Mouse (Mus musculus) megakaryocyte, adult 5-6 weeks (primary cell): ENCODE measurements around the gene Wdr91. TPM values are rescaled to one million over a fixed set of nuclear protein-coding genes. Genes with fewer than 3 reads are reported as not detected.

Experiments
- ATAC-seq: 2 replicates; pipeline ENCODE4 v1.8.0; 2016; ENCODE audit warnings: mild to moderate bottlenecking, inconsistent platforms; ENCODE audit not compliant: poor library complexity, severe bottlenecking
- total RNA-seq, 2 experiments: library from RNA; stranded (forward) in 1 of 2; stranded (reverse) in 1 of 2; fragments of 153-499, 151-499 nt in 1 of 2; fragments of 221-1000, 200-1000 nt in 1 of 2; gene quantifications; 2 replicates each; pipeline versions ENCODE4 v1.2.3 to v1.2.4; 2015 to 2017

The Wdr91 gene
- total RNA-seq, 2 experiments from 2014 or later: 4.2 to 27.5 TPM

- no peak for ATAC-seq
Measured at GRCm38 (mm10) chr6:34879911-34880475, 30.7 kb downstream of the Wdr91 start.

- ATAC-seq: no peak
Measured at GRCm38 (mm10) chr6:34879101-34879740, 31.5 kb downstream of the Wdr91 start.

- peak; percentile 73 for ATAC-seq
Measured at GRCm38 (mm10) chr6:34877509-34878321, 33.0 kb downstream of the Wdr91 start, which contains the start of gene Cyren. Cyren (minus strand) TSS chr6:34878060.

GRCm38 (mm10) chr6:34876835-34877156 lies 33.9 kb downstream of the Wdr91 start:
- no peak for ATAC-seq

GRCm38 (mm10) chr6:34875966-34876834 lies 34.5 kb downstream of the Wdr91 start:
- ATAC-seq: peak; percentile 9

GRCm38 (mm10) chr6:34875268-34875761 lies 35.4 kb downstream of the Wdr91 start:
- peak; percentile 56 for ATAC-seq

GRCm38 (mm10) chr6:34874101-34874921 lies 36.4 kb downstream of the Wdr91 start:
- ATAC-seq: no peak

GRCm38 (mm10) chr6:34872871-34873270 lies 37.8 kb downstream of the Wdr91 start:
- no peak for ATAC-seq

GRCm38 (mm10) chr6:34871929-34872328 lies 38.7 kb downstream of the Wdr91 start:
- ATAC-seq: no peak

GRCm38 (mm10) chr6:34870724-34871123 lies 40.0 kb downstream of the Wdr91 start:
- ATAC-seq: no peak

GRCm38 (mm10) chr6:34870136-34870535 lies 40.5 kb downstream of the Wdr91 start:
- no peak for ATAC-seq

- ATAC-seq: peak; percentile 87
Measured at GRCm38 (mm10) chr6:34869225-34869915, 41.3 kb downstream of the Wdr91 start.

- ATAC-seq: no peak
Measured at GRCm38 (mm10) chr6:34868507-34869217, 42.0 kb downstream of the Wdr91 start.

- no peak for ATAC-seq
Measured at GRCm38 (mm10) chr6:34867995-34868350, 42.7 kb downstream of the Wdr91 start.

GRCm38 (mm10) chr6:34867301-34867994 lies 43.2 kb downstream of the Wdr91 start:
- ATAC-seq: no peak

- no peak for ATAC-seq
Measured at GRCm38 (mm10) chr6:34866786-34867185, 43.9 kb downstream of the Wdr91 start.

- no peak for ATAC-seq
Measured at GRCm38 (mm10) chr6:34865711-34866593, 44.7 kb downstream of the Wdr91 start.
